9 mouse cellular contexts compared by ENCODE assay signal in the genomic region with DNA sequence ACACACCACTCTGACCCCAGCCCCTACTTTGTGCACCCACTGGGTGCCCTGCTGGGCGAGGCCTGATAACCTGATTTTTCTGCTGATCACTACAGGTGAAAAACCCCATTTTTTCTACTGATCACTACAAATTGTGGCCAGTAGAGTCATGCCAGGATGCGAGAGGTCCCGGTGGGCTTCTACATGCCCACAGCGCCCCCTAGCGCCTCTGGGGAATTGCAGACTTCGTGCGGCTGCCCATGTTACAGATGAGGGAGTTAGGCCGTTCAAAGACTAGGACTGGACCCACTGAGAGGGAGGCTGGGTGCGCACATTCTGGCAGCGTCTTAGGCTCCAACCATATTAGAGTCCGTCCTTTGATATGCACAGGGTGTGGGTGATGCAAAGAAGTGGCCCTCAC. TPM values are rescaled to one million over a fixed set of nuclear protein-coding genes. Genes with fewer than 3 reads are reported as not detected.
DNase-seq lines count a peak whose midpoint lies in the region; ATAC-seq and TF ChIP-seq lines count a peak whose summit lies in the region.
"Had no signal": no experiment of that assay in that cellular context is flagged by ENCODE, and none has a peak within 500 bp of the region (broad histone marks: within the 10 kb centered on the region; RNA-seq: fewer than 3 reads in every experiment).

No protein-coding gene starts in this region.

- H3K4me2 ChIP-seq in heart, postnatal 0 days (ENCODE audit: low read depth, low read length): peak overlapping the region; percentile 20
- H3K4me2 ChIP-seq in liver, embryonic 11.5 days: peak overlapping the region; percentile 32; the same call in 1 of the 2 replicates
- H3K4me2 ChIP-seq in neural tube, embryonic 15.5 days: peak overlapping the region; percentile 39

- H3K4me3 ChIP-seq in kidney, adult 2 months (ENCODE audit: insufficient read depth, low read depth, low read length): no peak overlapping the region
- 0 out of 2 replicates have a peak overlapping the region, but pooled peaks have one; percentile 16 for H3K4me3 ChIP-seq in heart, postnatal 0 days (ENCODE audit: low read depth, low read length)
- no peak overlapping the region for H3K4me3 ChIP-seq in liver, embryonic 11.5 days (ENCODE audit: low read depth, low read length)
- no peak overlapping the region for H3K4me3 ChIP-seq in neural tube, embryonic 15.5 days (replicated peaks)

- no peak overlapping the region for H3K27ac ChIP-seq in kidney, adult 2 months (ENCODE audit: insufficient read depth, low read depth, low read length)
- H3K27ac ChIP-seq in heart, postnatal 0 days (ENCODE audit: low read depth): no peak overlapping the region
- no peak overlapping the region for H3K27ac ChIP-seq in liver, embryonic 11.5 days (ENCODE audit: low read depth, low read length)
- no peak overlapping the region for H3K27ac ChIP-seq in neural tube, embryonic 15.5 days (replicated peaks)

- TF ChIP-seq EP300 in heart, postnatal 0 days (IDR thresholded peaks at IDR 0.05; ENCODE audit: low read depth): no peak

- no peaks in the 10 kb centered on the region for H3K9me3 ChIP-seq in heart, postnatal 0 days (replicated peaks; ENCODE audit: control insufficient read depth, low read length)
- no peaks in the 10 kb centered on the region for H3K9me3 ChIP-seq in liver, embryonic 11.5 days (ENCODE audit: control insufficient read depth, low read length)
- no peaks in the 10 kb centered on the region for H3K9me3 ChIP-seq in neural tube, embryonic 15.5 days (replicated peaks)

- no peaks in the 10 kb centered on the region for H3K36me3 ChIP-seq in kidney, adult 2 months (ENCODE audit: control insufficient read depth, insufficient read depth, low read length)
- no peaks in the 10 kb centered on the region for H3K36me3 ChIP-seq in heart, postnatal 0 days (replicated peaks; ENCODE audit: control insufficient read depth, insufficient read depth, low read length)
- H3K36me3 ChIP-seq in liver, embryonic 11.5 days (ENCODE audit: control insufficient read depth, insufficient read depth, low read length): no peaks in the 10 kb centered on the region
- H3K36me3 ChIP-seq in neural tube, embryonic 15.5 days: no peaks in the 10 kb centered on the region

- no peaks in the 10 kb centered on the region for H3K27me3 ChIP-seq in kidney, adult 2 months (replicated peaks; ENCODE audit: control insufficient read depth, insufficient read depth, low read length)
- H3K27me3 ChIP-seq in heart, postnatal 0 days (ENCODE audit: control insufficient read depth, insufficient read depth, low read length): peaks cover 21% of the 10 kb centered on the region
- peaks cover 11% of the 10 kb centered on the region for H3K27me3 ChIP-seq in liver, embryonic 11.5 days (replicated peaks; ENCODE audit: control insufficient read depth, insufficient read depth, low read length)
- no peaks in the 10 kb centered on the region for H3K27me3 ChIP-seq in neural tube, embryonic 15.5 days (replicated peaks)

- no peak for ATAC-seq in heart, postnatal 0 days (ENCODE audit: insufficient read depth, low read depth)
- ATAC-seq in liver, embryonic 11.5 days (replicated peaks; ENCODE audit: low FRiP score): no peak
- no peak for ATAC-seq in neural tube, embryonic 15.5 days (ENCODE audit: low FRiP score)
- no peak for ATAC-seq in megakaryocyte, adult 5-6 weeks (ENCODE audit: poor library complexity, severe bottlenecking)

- H3K9ac ChIP-seq in heart, postnatal 0 days (replicated peaks; ENCODE audit: low read depth, low read length): no peak overlapping the region
- no peak overlapping the region for H3K9ac ChIP-seq in liver, embryonic 11.5 days (ENCODE audit: low read depth, low read length)
- no peak overlapping the region for H3K9ac ChIP-seq in neural tube, embryonic 15.5 days (replicated peaks)

- DNase-seq in kidney, adult 2 months: no peak
- DNase-seq in kidney, adult 18-20 months: no peak
- DNase-seq in ES-CJ7 (ENCODE audit: low read depth, low spot score): peak; percentile 90
- DNase-seq in cerebellum, postnatal 25 days: peak; percentile 57 to 75
- DNase-seq in heart, postnatal 0 days (ENCODE audit: low spot score): no peak
- DNase-seq in liver, embryonic 11.5 days (ENCODE audit: low spot score): peak; percentile 50

- TF ChIP-seq CTCF in kidney, adult 2 months (conservative IDR thresholded peaks at IDR 0.05; ENCODE audit: insufficient read depth, insufficient read length, low read depth, low read length): peak; percentile 25; the same call in 1 of the 2 replicates
- TF ChIP-seq CTCF in heart, postnatal 0 days (IDR thresholded peaks at IDR 0.05; ENCODE audit: low read depth): peak; percentile 37

- H3K4me1 ChIP-seq in kidney, adult 2 months (ENCODE audit: control insufficient read depth, insufficient read depth, low read length): no peaks in the 10 kb centered on the region
- H3K4me1 ChIP-seq in heart, postnatal 0 days (ENCODE audit: control insufficient read depth, insufficient read depth): no peaks in the 10 kb centered on the region
- H3K4me1 ChIP-seq in liver, embryonic 11.5 days (replicated peaks; ENCODE audit: control insufficient read depth, insufficient read depth, low read length): no peaks in the 10 kb centered on the region
- H3K4me1 ChIP-seq in neural tube, embryonic 15.5 days: peaks cover 25% of the 10 kb centered on the region

- TF ChIP-seq POLR2A in kidney, adult 2 months (IDR thresholded peaks at IDR 0.05; ENCODE audit: low read depth, low read length): no peak

- WGBS in kidney, adult 2 months: 50% methylated on average over 11 of the region's 11 CpGs
- 19% methylated on average over 11 of the region's 11 CpGs for WGBS in heart, postnatal 0 days
- 17% methylated on average over 11 of the region's 11 CpGs for WGBS in liver, embryonic 11.5 days
- 29% methylated on average over 11 of the region's 11 CpGs for WGBS in neural tube, embryonic 15.5 days

RNA-seq across cellular contexts. Expression of gene Myl10, which starts 21.9 kb away (rescaled TPM):
- not detected in 2 replicates for polyA plus RNA-seq in kidney, adult 2 months (2012; rRNA removed)
- total RNA-seq in heart, postnatal 0 days (2014; rRNA removed; ENCODE audit: low replicate concordance): not detected in 2 replicates
- polyA plus RNA-seq in heart, postnatal 0 days (2015; fragmentation: Nextera tagmentation; extraction: Ambion mirVana): not detected in 2 replicates
- polyA plus RNA-seq in liver, embryonic 11.5 days (2014; fragmentation: Nextera tagmentation; extraction: Ambion mirVana): not detected in 2 replicates
- polyA plus RNA-seq in neural tube, embryonic 15.5 days (2015; fragmentation: Nextera tagmentation; extraction: Ambion mirVana): 5.3 TPM in 1 of 2 replicates, not detected in the other
- total RNA-seq in megakaryocyte, adult 5-6 weeks (2015): not detected in 2 replicates
- total RNA-seq in megakaryocyte, adult 5-6 weeks (2017): not detected in 2 replicates
- polyA plus RNA-seq: neural tube, embryonic 14.5 days had no signal

Comparison
In these comparisons a context has a peak if more than half of its experiments do, and no peak if none do; other contexts are left out.
1. DNase-seq: peak in ES-CJ7 (single experiment), cerebellum, postnatal 25 days (2 of 2) and liver, embryonic 11.5 days (single experiment); none in kidney, adult 2 months (single experiment), kidney, adult 18-20 months (single experiment) and heart, postnatal 0 days (single experiment).
2. Peak in every context shown above with its lines, with median percentiles within 50 percentile points of each other: H3K4me2 ChIP-seq.